Mouse (Mus musculus): ENCODE measurements around the gene Ulk2. TPM values are rescaled to one million over a fixed set of nuclear protein-coding genes. Genes with fewer than 3 reads are reported as not detected.

Ulk2 gene
- polyA plus RNA-seq, 1 experiment = 34.2 TPM

DNA sequence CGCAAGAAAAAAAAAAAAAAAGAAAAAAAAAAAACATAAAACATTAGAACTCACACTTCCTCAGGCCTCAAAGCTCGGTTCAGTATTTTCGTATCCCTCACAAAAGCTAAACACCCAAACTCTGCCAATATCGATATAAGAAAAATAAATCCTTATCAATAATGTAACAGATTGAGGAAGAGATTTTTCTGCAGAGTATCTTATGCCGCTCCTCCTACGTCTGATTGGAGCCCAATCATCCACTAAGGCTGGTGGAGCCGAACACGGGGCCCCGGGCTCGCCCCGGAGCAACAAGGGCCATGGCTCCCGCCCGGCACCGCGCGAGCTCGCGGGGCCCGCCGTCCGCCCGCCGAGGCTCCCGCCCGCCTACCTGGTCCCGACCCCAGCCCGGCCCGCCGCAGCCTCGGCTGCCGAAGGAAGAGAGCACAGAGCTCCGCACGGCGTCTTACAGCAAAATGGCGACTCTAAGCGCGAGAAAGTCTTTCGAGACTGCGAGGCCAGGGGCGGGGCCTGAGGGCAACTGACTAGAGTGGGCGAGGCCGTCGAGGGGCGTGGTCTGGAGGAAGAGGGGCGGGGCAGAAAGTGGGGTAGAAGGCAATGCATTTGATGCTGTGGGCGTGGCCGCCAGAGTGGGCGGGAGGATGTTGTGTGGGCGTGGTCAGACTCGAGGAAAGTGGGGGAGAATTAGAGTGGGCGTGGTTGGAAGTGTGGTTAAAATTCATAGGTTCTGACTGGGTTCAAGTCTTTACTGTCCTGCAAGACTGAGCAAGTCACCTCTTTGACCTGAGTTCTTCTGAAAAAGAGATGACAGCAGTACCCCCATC, 93.1 kb downstream of the Ulk2 start, which contains the start of gene Prpsap2:
TSS of gene Prpsap2 (minus strand) at position 505 of the 824 bp plus-strand sequence.
- Histone ChIP-seq H3K4me3 (ENCODE audit: low read depth, low read length) (peak within 1 kb of the TSS; percentile 79), H3K4me1 (ENCODE audit: control insufficient read depth, insufficient read depth, insufficient read length, low read length) (peaks cover 5% of the 10 kb centered on the region; the same call in 1 of the 2 replicates), H3K27me3 (ENCODE audit: control insufficient read depth, insufficient read depth, low read length) (no peaks in the 10 kb centered on the region), H3K36me3 (ENCODE audit: control insufficient read depth, insufficient read depth, low read length) (0 out of 2 replicates have a peak, but pooled peaks cover 4% of the 10 kb centered on the region), H3K27ac (ENCODE audit: insufficient read depth, low read depth, low read length) (peak within 1 kb of the TSS; percentile 48; the same call in 1 of the 2 replicates)
- under 1% methylated on average over 51 of the region's 51 CpGs for WGBS
- peak; percentile 66; the same call in 1 of the 2 replicates for TF ChIP-seq POLR2A (IDR thresholded peaks at IDR 0.05; ENCODE audit: low read depth, low read length)
- TF ChIP-seq CTCF (IDR thresholded peaks at IDR 0.05; ENCODE audit: extremely low read depth, insufficient read length, insufficient replicate concordance, low read depth, low read length) = no peak

DNA sequence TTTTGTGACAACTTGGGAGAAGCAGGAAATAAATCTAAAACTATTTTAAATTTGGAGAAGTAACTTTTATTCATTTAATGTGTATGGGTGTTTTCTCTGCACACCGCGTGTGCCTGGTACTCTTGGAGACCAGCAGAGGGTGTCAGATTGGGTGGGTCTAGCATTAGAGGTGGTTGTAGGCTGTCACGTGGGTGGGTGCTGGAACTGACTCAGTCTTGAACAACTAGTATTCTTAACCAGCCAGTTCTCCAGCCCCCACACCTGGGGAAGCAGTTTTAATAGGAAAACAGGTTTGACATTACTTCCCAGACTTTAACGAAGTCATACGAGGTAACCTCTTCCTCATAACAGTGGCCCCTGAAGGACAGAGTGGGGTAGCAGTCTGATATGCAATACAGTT, 94.4 kb downstream of the Ulk2 start:
- no peaks in the 10 kb centered on the region for H3K27me3 ChIP-seq (ENCODE audit: control insufficient read depth, insufficient read depth, low read length)
- H3K27ac ChIP-seq (ENCODE audit: insufficient read depth, low read depth, low read length) = no peak overlapping the region
- peaks cover 6% of the 10 kb centered on the region; the same call in 1 of the 2 replicates for H3K36me3 ChIP-seq (ENCODE audit: control insufficient read depth, insufficient read depth, low read length)
- WGBS = 53% methylated on average over 5 of the region's 5 CpGs
- TF ChIP-seq CTCF (IDR thresholded peaks at IDR 0.05; ENCODE audit: extremely low read depth, insufficient read length, insufficient replicate concordance, low read depth, low read length) = no peak
- no peak for TF ChIP-seq POLR2A (IDR thresholded peaks at IDR 0.05; ENCODE audit: low read depth, low read length)
- peaks cover 5% of the 10 kb centered on the region; the same call in 1 of the 2 replicates for H3K4me1 ChIP-seq (ENCODE audit: control insufficient read depth, insufficient read depth, insufficient read length, low read length)
- H3K4me3 ChIP-seq (ENCODE audit: low read depth, low read length) = no peak overlapping the region

- WGBS = 76% methylated on average over 2 of the region's 2 CpGs
- Histone ChIP-seq H3K27me3 (ENCODE audit: control insufficient read depth, insufficient read depth, low read length) (no peaks in the 10 kb centered on the region), H3K4me1 (ENCODE audit: control insufficient read depth, insufficient read depth, insufficient read length, low read length) (peaks cover 5% of the 10 kb centered on the region; the same call in 1 of the 2 replicates), H3K4me3 (ENCODE audit: low read depth, low read length) (no peak overlapping the region), H3K36me3 (ENCODE audit: control insufficient read depth, insufficient read depth, low read length) (peaks cover 28% of the 10 kb centered on the region), H3K27ac (ENCODE audit: insufficient read depth, low read depth, low read length) (no peak overlapping the region)
- TF ChIP-seq CTCF (IDR thresholded peaks at IDR 0.05; ENCODE audit: extremely low read depth, insufficient read length, insufficient replicate concordance, low read depth, low read length) = no peak
- TF ChIP-seq POLR2A (IDR thresholded peaks at IDR 0.05; ENCODE audit: low read depth, low read length) = no peak
Observed at GRCm38 (mm10) chr11:61757151-61757550, 97.7 kb downstream of the Ulk2 start.

- H3K27ac ChIP-seq (ENCODE audit: insufficient read depth, low read depth, low read length) = no peak overlapping the region
- H3K27me3 ChIP-seq (ENCODE audit: control insufficient read depth, insufficient read depth, low read length) = no peaks in the 10 kb centered on the region
- H3K4me1 ChIP-seq (ENCODE audit: control insufficient read depth, insufficient read depth, insufficient read length, low read length) = no peaks in the 10 kb centered on the region
- TF ChIP-seq CTCF (IDR thresholded peaks at IDR 0.05; ENCODE audit: extremely low read depth, insufficient read length, insufficient replicate concordance, low read depth, low read length) (peak; percentile 23; the same call in 1 of the 2 replicates), POLR2A (IDR thresholded peaks at IDR 0.05; ENCODE audit: low read depth, low read length) (no peak)
- no peak overlapping the region for H3K4me3 ChIP-seq (ENCODE audit: low read depth, low read length)
- WGBS = 75% methylated on average over 5 of the region's 5 CpGs
- H3K36me3 ChIP-seq (ENCODE audit: control insufficient read depth, insufficient read depth, low read length) = peaks cover 47% of the 10 kb centered on the region
Observed at GRCm38 (mm10) chr11:61751612-61752011, 103.3 kb downstream of the Ulk2 start.

DNA sequence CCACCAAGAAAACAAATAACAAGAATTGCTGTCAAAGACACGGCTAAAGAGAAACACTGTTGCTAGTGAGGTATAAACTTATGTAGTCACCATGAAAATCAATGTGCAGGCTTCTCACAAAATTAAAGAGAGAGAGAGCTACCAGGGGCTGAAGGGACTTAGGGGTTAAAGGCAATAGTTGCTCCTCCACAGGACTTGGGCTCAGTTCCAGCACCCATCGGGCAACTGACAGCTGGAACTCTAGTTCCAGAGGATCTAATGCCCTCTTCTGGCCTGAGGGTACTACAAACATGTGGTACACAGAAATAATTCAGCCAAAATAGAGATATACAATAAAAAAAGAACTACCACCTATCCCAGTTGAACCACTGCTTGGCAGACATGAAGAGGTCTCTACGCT, 107.7 kb downstream of the Ulk2 start:
- H3K27me3 ChIP-seq (ENCODE audit: control insufficient read depth, insufficient read depth, low read length) = no peaks in the 10 kb centered on the region
- H3K27ac ChIP-seq (ENCODE audit: insufficient read depth, low read depth, low read length) = no peak overlapping the region
- no peak overlapping the region for H3K4me3 ChIP-seq (ENCODE audit: low read depth, low read length)
- H3K36me3 ChIP-seq (ENCODE audit: control insufficient read depth, insufficient read depth, low read length) = peaks cover 41% of the 10 kb centered on the region
- TF ChIP-seq CTCF (IDR thresholded peaks at IDR 0.05; ENCODE audit: extremely low read depth, insufficient read length, insufficient replicate concordance, low read depth, low read length) (no peak), POLR2A (IDR thresholded peaks at IDR 0.05; ENCODE audit: low read depth, low read length) (no peak)
- 60% methylated on average over 3 of the region's 3 CpGs for WGBS
- no peaks in the 10 kb centered on the region for H3K4me1 ChIP-seq (ENCODE audit: control insufficient read depth, insufficient read depth, insufficient read length, low read length)

DNA sequence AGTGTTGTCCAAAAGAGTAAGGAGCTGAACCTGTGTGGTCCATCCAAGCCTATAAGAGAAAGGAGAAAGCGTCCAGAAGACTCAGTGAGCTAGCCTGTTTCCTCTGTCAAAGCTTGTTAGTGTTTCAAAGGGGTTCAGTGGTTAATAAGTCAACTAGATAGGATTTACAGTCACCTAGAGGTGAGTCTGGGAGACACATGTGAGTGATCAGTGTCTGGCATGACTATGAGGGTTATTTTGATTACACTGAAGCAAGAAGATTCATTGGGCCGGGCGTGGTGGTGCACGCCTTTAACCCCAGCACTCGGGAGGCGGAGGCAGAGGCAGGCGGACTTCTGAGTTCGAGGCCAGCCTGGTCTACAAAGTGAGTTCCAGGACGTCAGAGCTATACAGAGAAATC, 109.1 kb downstream of the Ulk2 start:
- Histone ChIP-seq H3K27me3 (ENCODE audit: control insufficient read depth, insufficient read depth, low read length) (no peaks in the 10 kb centered on the region), H3K27ac (ENCODE audit: insufficient read depth, low read depth, low read length) (no peak overlapping the region), H3K36me3 (ENCODE audit: control insufficient read depth, insufficient read depth, low read length) (peaks cover 41% of the 10 kb centered on the region), H3K4me1 (ENCODE audit: control insufficient read depth, insufficient read depth, insufficient read length, low read length) (no peaks in the 10 kb centered on the region), H3K4me3 (ENCODE audit: low read depth, low read length) (no peak overlapping the region)
- 87% methylated on average over 9 of the region's 9 CpGs for WGBS
- TF ChIP-seq POLR2A (IDR thresholded peaks at IDR 0.05; ENCODE audit: low read depth, low read length) = no peak
- no peak for TF ChIP-seq CTCF (IDR thresholded peaks at IDR 0.05; ENCODE audit: extremely low read depth, insufficient read length, insufficient replicate concordance, low read depth, low read length)

DNA sequence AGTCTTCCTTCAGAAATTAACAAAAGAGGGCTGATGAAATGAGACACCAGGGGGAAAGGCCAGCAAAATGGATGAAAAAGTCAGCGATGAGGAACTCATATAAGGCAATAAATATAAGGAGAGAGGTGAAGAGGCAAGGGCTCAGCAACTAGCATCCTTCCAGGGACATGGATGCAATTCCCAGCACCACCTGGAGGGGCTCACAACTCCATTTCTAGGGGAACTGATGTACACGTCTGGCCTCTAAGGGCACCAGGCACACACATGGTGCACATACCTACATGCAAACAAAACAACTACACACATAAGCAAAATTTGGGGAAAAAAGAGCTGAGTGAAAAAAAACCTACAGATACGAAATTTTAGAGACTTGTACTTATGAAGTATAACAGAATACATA, 110.4 kb downstream of the Ulk2 start:
- no peak overlapping the region for H3K27ac ChIP-seq (ENCODE audit: insufficient read depth, low read depth, low read length)
- no peaks in the 10 kb centered on the region for H3K27me3 ChIP-seq (ENCODE audit: control insufficient read depth, insufficient read depth, low read length)
- H3K4me3 ChIP-seq (ENCODE audit: low read depth, low read length) = no peak overlapping the region
- peaks cover 47% of the 10 kb centered on the region for H3K36me3 ChIP-seq (ENCODE audit: control insufficient read depth, insufficient read depth, low read length)
- no peaks in the 10 kb centered on the region for H3K4me1 ChIP-seq (ENCODE audit: control insufficient read depth, insufficient read depth, insufficient read length, low read length)
- TF ChIP-seq POLR2A (IDR thresholded peaks at IDR 0.05; ENCODE audit: low read depth, low read length) (no peak), CTCF (IDR thresholded peaks at IDR 0.05; ENCODE audit: extremely low read depth, insufficient read length, insufficient replicate concordance, low read depth, low read length) (no peak)
- WGBS = 78% methylated on average over 3 of the region's 3 CpGs
